9 mouse cellular contexts compared by ENCODE assay signal in the genomic region with DNA sequence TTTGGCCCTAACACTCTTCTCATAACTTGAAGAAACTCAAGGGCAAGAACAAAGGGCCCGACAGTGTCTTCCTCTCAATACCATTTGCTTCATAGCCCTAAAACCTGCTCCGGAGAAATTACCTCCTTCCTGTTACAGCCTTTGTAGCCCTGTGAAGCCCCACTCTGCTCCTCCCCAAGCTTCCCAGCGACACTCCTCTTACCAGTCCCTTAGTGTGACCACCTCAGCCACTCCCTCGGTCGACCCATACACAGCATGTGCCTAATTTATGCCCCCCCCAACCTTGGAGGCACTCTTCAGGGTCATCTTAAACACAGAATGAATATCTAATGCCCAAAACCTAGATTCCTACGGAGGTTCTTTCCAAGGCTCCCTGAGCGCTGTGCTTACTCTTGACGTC. TPM values are rescaled to one million over a fixed set of nuclear protein-coding genes. Genes with fewer than 3 reads are reported as not detected.
A peak's percentile ranks its signal among the peaks of the same experiment; 100 is the strongest.
DNase-seq lines count a peak whose midpoint lies in the region; ATAC-seq and TF ChIP-seq lines count a peak whose summit lies in the region.
"Had no signal": no experiment of that assay in that cellular context is flagged by ENCODE, and none has a peak within 500 bp of the region (broad histone marks: within the 10 kb centered on the region; RNA-seq: fewer than 3 reads in every experiment).

No protein-coding gene starts in this region.

- H3K27ac ChIP-seq in lung, embryonic 14.5 days (ENCODE audit: low read depth): peak overlapping the region; percentile 94
- H3K27ac ChIP-seq in heart, embryonic 14.5 days (replicated peaks in 1 of 2; ENCODE audit: control insufficient read depth in 1 of 2, insufficient read depth in 1 of 2, low read depth in 2 of 2, low read length in 2 of 2): peak overlapping the region; percentile 75 to 87
- H3K27ac ChIP-seq in liver, embryonic 11.5 days (ENCODE audit: low read depth, low read length): no peak overlapping the region; the same call in 1 of the 2 replicates
- H3K27ac ChIP-seq in stomach, embryonic 15.5 days: peak overlapping the region; percentile 90

- 13% methylated on average over 8 of the region's 8 CpGs for WGBS in lung, embryonic 14.5 days
- WGBS in heart, embryonic 14.5 days: 15% methylated on average over 8 of the region's 8 CpGs
- 13% methylated on average over 8 of the region's 8 CpGs for WGBS in liver, embryonic 11.5 days
- 15% methylated on average over 8 of the region's 8 CpGs for WGBS in stomach, embryonic 15.5 days

- H3K9me3 ChIP-seq in lung, embryonic 14.5 days (ENCODE audit: low read depth, low read length): no peaks in the 10 kb centered on the region
- no peaks in the 10 kb centered on the region for H3K9me3 ChIP-seq in heart, embryonic 14.5 days (ENCODE audit: control insufficient read depth, low read length)
- no peaks in the 10 kb centered on the region for H3K9me3 ChIP-seq in liver, embryonic 11.5 days (ENCODE audit: control insufficient read depth, low read length)
- no peaks in the 10 kb centered on the region for H3K9me3 ChIP-seq in stomach, embryonic 15.5 days

- H3K36me3 ChIP-seq in lung, embryonic 14.5 days (ENCODE audit: insufficient read depth): peaks cover 15% of the 10 kb centered on the region
- H3K36me3 ChIP-seq in heart, embryonic 14.5 days (ENCODE audit: control insufficient read depth, insufficient read depth, low read length): peaks cover 17% of the 10 kb centered on the region
- H3K36me3 ChIP-seq in liver, embryonic 11.5 days (ENCODE audit: control insufficient read depth, insufficient read depth, low read length): no peaks in the 10 kb centered on the region
- peaks cover 7% of the 10 kb centered on the region; the same call in 1 of the 2 replicates for H3K36me3 ChIP-seq in stomach, embryonic 15.5 days

- DNase-seq in lung, embryonic 14.5 days: no peak
- DNase-seq in lung, postnatal 36 days: no peak
- DNase-seq in liver, embryonic 11.5 days (ENCODE audit: low spot score): no peak
- no peak for DNase-seq in left cerebral cortex, postnatal 4 days
- no peak for DNase-seq in cerebellum, adult 9-11 months
- DNase-seq in adrenal gland, postnatal 10 days: no peak

- intact Hi-C loops in left cerebral cortex, postnatal 4 days (cut with DNase I): no loop called here

- peaks cover 9% of the 10 kb centered on the region; the same call in 1 of the 2 replicates for H3K4me1 ChIP-seq in lung, embryonic 14.5 days (ENCODE audit: insufficient read depth)
- H3K4me1 ChIP-seq in heart, embryonic 14.5 days (ENCODE audit: control insufficient read depth in 2 of 2, insufficient read depth in 2 of 2, low read length in 2 of 2): peaks cover 24 to 39% of the 10 kb centered on the region in 2 experiments
- H3K4me1 ChIP-seq in liver, embryonic 11.5 days (replicated peaks; ENCODE audit: control insufficient read depth, insufficient read depth, low read length): peaks cover 26% of the 10 kb centered on the region
- peaks cover 42% of the 10 kb centered on the region for H3K4me1 ChIP-seq in stomach, embryonic 15.5 days

- H3K9ac ChIP-seq in lung, embryonic 14.5 days: peak overlapping the region; percentile 74
- H3K9ac ChIP-seq in heart, embryonic 14.5 days (ENCODE audit: low read length): peak overlapping the region; percentile 86
- H3K9ac ChIP-seq in liver, embryonic 11.5 days (ENCODE audit: low read depth, low read length): peak overlapping the region; percentile 52; the same call in 1 of the 2 replicates
- peak overlapping the region; percentile 73; the same call in 1 of the 2 replicates for H3K9ac ChIP-seq in stomach, embryonic 15.5 days

- H3K4me2 ChIP-seq in lung, embryonic 14.5 days: peak overlapping the region; percentile 92
- peak overlapping the region; percentile 97 for H3K4me2 ChIP-seq in heart, embryonic 14.5 days (ENCODE audit: low read length)
- H3K4me2 ChIP-seq in liver, embryonic 11.5 days: peak overlapping the region; percentile 94
- peak overlapping the region; percentile 96 for H3K4me2 ChIP-seq in stomach, embryonic 15.5 days

- ATAC-seq in lung, embryonic 14.5 days (ENCODE audit: insufficient read depth): no peak
- no peak for ATAC-seq in heart, embryonic 14.5 days (ENCODE audit: insufficient number of reproducible peaks, insufficient read depth, low FRiP score, low read depth)
- ATAC-seq in liver, embryonic 11.5 days (replicated peaks; ENCODE audit: low FRiP score): no peak
- ATAC-seq in stomach, embryonic 15.5 days (ENCODE audit: insufficient read depth, low FRiP score, low read depth): no peak

- H3K27me3 ChIP-seq in lung, embryonic 14.5 days (ENCODE audit: insufficient read depth, low read length): peaks cover 18% of the 10 kb centered on the region
- no peaks in the 10 kb centered on the region for H3K27me3 ChIP-seq in heart, embryonic 14.5 days (ENCODE audit: control insufficient read depth, insufficient read depth, low read length)
- peaks cover 48% of the 10 kb centered on the region for H3K27me3 ChIP-seq in liver, embryonic 11.5 days (replicated peaks; ENCODE audit: control insufficient read depth, insufficient read depth, low read length)
- H3K27me3 ChIP-seq in stomach, embryonic 15.5 days (replicated peaks): no peaks in the 10 kb centered on the region

- TF ChIP-seq CTCF in lung, embryonic 14.5 days (IDR thresholded peaks at IDR 0.05; ENCODE audit: low read depth): no peak

- peak overlapping the region; percentile 61 for H3K4me3 ChIP-seq in lung, embryonic 14.5 days (ENCODE audit: low read depth, low read length)
- H3K4me3 ChIP-seq in heart, embryonic 14.5 days (ENCODE audit: control insufficient read depth in 1 of 2, insufficient read depth in 1 of 2, low read depth in 1 of 2, low read length in 2 of 2): peak overlapping the region; percentile 63 to 65
- H3K4me3 ChIP-seq in liver, embryonic 11.5 days (ENCODE audit: low read depth, low read length): peak overlapping the region; percentile 56
- peak overlapping the region; percentile 64 for H3K4me3 ChIP-seq in stomach, embryonic 15.5 days (replicated peaks)

RNA-seq across cellular contexts. Expression of gene Efna1, which starts 2.3 kb away (rescaled TPM):
- 68.3 and 70.4 TPM in 2 replicates for polyA plus RNA-seq in lung, embryonic 14.5 days (2014; fragmentation: Nextera tagmentation; extraction: Ambion mirVana)
- polyA plus RNA-seq in heart, embryonic 14.5 days (2014; fragmentation: Nextera tagmentation; extraction: Ambion mirVana): 38.4 and 39.7 TPM in 2 replicates
- 11.4 and 11.8 TPM in 2 replicates for polyA plus RNA-seq in liver, embryonic 11.5 days (2014; fragmentation: Nextera tagmentation; extraction: Ambion mirVana)
- polyA plus RNA-seq in stomach, embryonic 15.5 days (2015; fragmentation: Nextera tagmentation; extraction: Ambion mirVana): 41.4 and 46.1 TPM in 2 replicates
- total RNA-seq in left cerebral cortex, postnatal 4 days (2021): 1 to 10 TPM; 5.0 to 6.4 TPM
- total RNA-seq in adrenal gland, postnatal 10 days (2021): 10 to 100 TPM; 25.0 to 34.3 TPM
- total RNA-seq: megakaryocyte, adult 5-6 weeks had no signal

RNA-seq across cellular contexts. Expression of gene Slc50a1, which starts 8.3 kb away (rescaled TPM):
- polyA plus RNA-seq in lung, embryonic 14.5 days (2014; fragmentation: Nextera tagmentation; extraction: Ambion mirVana): 58.5 and 60.2 TPM in 2 replicates
- 48.2 and 48.9 TPM in 2 replicates for polyA plus RNA-seq in heart, embryonic 14.5 days (2014; fragmentation: Nextera tagmentation; extraction: Ambion mirVana)
- 25.3 and 31.5 TPM in 2 replicates for polyA plus RNA-seq in liver, embryonic 11.5 days (2014; fragmentation: Nextera tagmentation; extraction: Ambion mirVana)
- polyA plus RNA-seq in stomach, embryonic 15.5 days (2015; fragmentation: Nextera tagmentation; extraction: Ambion mirVana): 74.4 and 75.3 TPM in 2 replicates
- total RNA-seq in left cerebral cortex, postnatal 4 days (2021): 10 to 100 TPM; 17.3 to 21.3 TPM
- total RNA-seq in adrenal gland, postnatal 10 days (2021): 10 to 100 TPM; 46.7 to 53.1 TPM

RNA-seq across cellular contexts. Expression of gene Dpm3, which starts 19.5 kb away (rescaled TPM):
- 118 and 119 TPM in 2 replicates for polyA plus RNA-seq in lung, embryonic 14.5 days (2014; fragmentation: Nextera tagmentation; extraction: Ambion mirVana)
- polyA plus RNA-seq in heart, embryonic 14.5 days (2014; fragmentation: Nextera tagmentation; extraction: Ambion mirVana): 92.9 and 97.9 TPM in 2 replicates
- 106 and 118 TPM in 2 replicates for polyA plus RNA-seq in liver, embryonic 11.5 days (2014; fragmentation: Nextera tagmentation; extraction: Ambion mirVana)
- polyA plus RNA-seq in stomach, embryonic 15.5 days (2015; fragmentation: Nextera tagmentation; extraction: Ambion mirVana): 129 and 132 TPM in 2 replicates
- total RNA-seq in left cerebral cortex, postnatal 4 days (2021): 10 to 100 TPM; 54.0 to 59.7 TPM
- 100 to 1,000 TPM; 115 to 122 TPM for total RNA-seq in adrenal gland, postnatal 10 days (2021)

RNA-seq across cellular contexts. Expression of gene Trim46, which starts 32.5 kb away (rescaled TPM):
- polyA plus RNA-seq in lung, embryonic 14.5 days (2014; fragmentation: Nextera tagmentation; extraction: Ambion mirVana): 5.7 and 6.3 TPM in 2 replicates
- polyA plus RNA-seq in heart, embryonic 14.5 days (2014; fragmentation: Nextera tagmentation; extraction: Ambion mirVana): 0.85 and 0.95 TPM in 2 replicates
- 0.97 and 1.7 TPM in 2 replicates for polyA plus RNA-seq in liver, embryonic 11.5 days (2014; fragmentation: Nextera tagmentation; extraction: Ambion mirVana)
- polyA plus RNA-seq in stomach, embryonic 15.5 days (2015; fragmentation: Nextera tagmentation; extraction: Ambion mirVana): 4.6 and 5.9 TPM in 2 replicates
- total RNA-seq in left cerebral cortex, postnatal 4 days (2021): 100 to 1,000 TPM; 128 to 133 TPM
- total RNA-seq in adrenal gland, postnatal 10 days (2021): 1 to 10 TPM; 2.0 to 4.2 TPM

RNA-seq across cellular contexts. Expression of gene Krtcap2, which starts 32.9 kb away (rescaled TPM):
- 293 and 312 TPM in 2 replicates for polyA plus RNA-seq in lung, embryonic 14.5 days (2014; fragmentation: Nextera tagmentation; extraction: Ambion mirVana)
- polyA plus RNA-seq in heart, embryonic 14.5 days (2014; fragmentation: Nextera tagmentation; extraction: Ambion mirVana): 216 and 239 TPM in 2 replicates
- polyA plus RNA-seq in liver, embryonic 11.5 days (2014; fragmentation: Nextera tagmentation; extraction: Ambion mirVana): 246 and 251 TPM in 2 replicates
- 374 and 406 TPM in 2 replicates for polyA plus RNA-seq in stomach, embryonic 15.5 days (2015; fragmentation: Nextera tagmentation; extraction: Ambion mirVana)
- total RNA-seq in left cerebral cortex, postnatal 4 days (2021): 100 to 1,000 TPM in 1 of 2 experiments, 10 to 100 TPM in 1; 86.2 to 106 TPM
- 100 to 1,000 TPM; 109 to 116 TPM for total RNA-seq in adrenal gland, postnatal 10 days (2021)
